Mouse (Mus musculus) stomach, embryonic 16.5 days (tissue): Measurements from ENCODE around the gene Lpp. TPM values are rescaled to one million over a fixed set of nuclear protein-coding genes. Genes with fewer than 3 reads are reported as not detected.
"Not testable (repeated sequence)": the region's sequence is repeated elsewhere in the genome, so short reads cannot be mapped to it uniquely, and the experiment has no call there.

Experiments
- ATAC-seq: fragments of 200-750 bp; cut with Nextera tagmentation; 2 replicates; pipeline ENCODE4 v1.8.0; 2017; ENCODE audit warnings: moderate number of reproducible peaks, moderate TSS enrichment; ENCODE audit not compliant: insufficient read depth, low FRiP score
- H3K27ac ChIP-seq: fragments of 300-500 bp; sonication (generic); 2 replicates; pipeline ENCODE4 v1.5.1; 2014; ENCODE audit warnings: low read length
- H3K27me3 ChIP-seq: fragments of 300-500 bp; sonication (generic); 2 replicates; pipeline ENCODE4 v1.6.1; 2014; ENCODE audit warnings: low read length, control low read depth, mixed read lengths; ENCODE audit not compliant: control insufficient read depth, insufficient read depth
- H3K36me3 ChIP-seq: fragments of 300-500 bp; sonication (generic); 2 replicates; pipeline ENCODE4 v1.6.1; 2014; ENCODE audit warnings: low read length; ENCODE audit not compliant: control insufficient read depth, insufficient read depth
- H3K4me1 ChIP-seq: fragments of 300-500 bp; sonication (generic); 2 replicates; pipeline ENCODE4 v1.6.1; 2014; ENCODE audit warnings: low read length, control low read depth, mixed read lengths; ENCODE audit not compliant: control insufficient read depth, insufficient read depth
- H3K4me2 ChIP-seq: fragments of 300-500 bp; sonication (generic); 2 replicates; pipeline ENCODE4 v1.6.1; 2014; ENCODE audit warnings: low read depth, low read length, mixed read lengths
- H3K4me3 ChIP-seq: fragments of 300-500 bp; sonication (generic); replicated peaks from 2 replicates; pipeline ENCODE4 v1.5.1; 2014; ENCODE audit warnings: mild to moderate bottlenecking, low read length
- H3K9ac ChIP-seq: fragments of 300-500 bp; sonication (generic); 2 replicates; pipeline ENCODE4 v1.6.1; 2014; ENCODE audit warnings: low read length
- H3K9me3 ChIP-seq: fragments of 300-500 bp; sonication (generic); replicated peaks from 2 replicates; pipeline ENCODE4 v1.6.1; 2016; ENCODE audit warnings: low read length, control low read depth; ENCODE audit not compliant: control insufficient read depth
- WGBS: fragments of 180-500 bp; shearing (Covaris S2); extraction: QIAGEN DNeasy Blood & Tissue Kit; methylation state at CpG from one replicate; pipeline ENCODE4 v1.1.7; 2014; 5-methylcytosine and 5-hydroxymethylcytosine counted together
- polyA plus RNA-seq: library from polyadenylated mRNA; unstranded; fragments of >200 nt; fragmentation: Nextera tagmentation; extraction: Ambion mirVana; gene quantifications from 2 replicates; pipeline ENCODE4 v1.2.1, GENCODE M21; 2015

Gene Lpp
- polyA plus RNA-seq, 1 experiment from 2014 or later, result 79.4 TPM

- Histone ChIP-seq H3K36me3 (no peaks in the 10 kb centered on the region), H3K9ac (no peak overlapping the region), H3K4me3 (no peak overlapping the region), H3K4me1 (peaks cover 3% of the 10 kb centered on the region; the same call in 1 of the 2 replicates), H3K27me3 (no peaks in the 10 kb centered on the region), H3K27ac (peak overlapping the region; percentile 50; the same call in 1 of the 2 replicates), H3K9me3 (no peaks in the 10 kb centered on the region), H3K4me2 (no peak overlapping the region)
- 82% methylated on average over 10 of the region's 10 CpGs for WGBS
- no peak for ATAC-seq
Measured at GRCm38 (mm10) chr16:24991059-24991541, 597.8 kb downstream of the Lpp start.

GRCm38 (mm10) chr16:24991995-24992394, 598.7 kb downstream of the Lpp start:
- Histone ChIP-seq H3K9ac (no peak overlapping the region), H3K4me2 (no peak overlapping the region), H3K27ac (peak overlapping the region; percentile 50), H3K4me3 (no peak overlapping the region), H3K4me1 (peaks cover 3% of the 10 kb centered on the region; the same call in 1 of the 2 replicates), H3K9me3 (no peaks in the 10 kb centered on the region), H3K27me3 (no peaks in the 10 kb centered on the region), H3K36me3 (no peaks in the 10 kb centered on the region)
- WGBS, result 38% methylated on average over 3 of the region's 3 CpGs
- ATAC-seq, result peak; percentile 60; the same call in 1 of the 2 replicates

- Histone ChIP-seq H3K9ac (no peak overlapping the region), H3K4me1 (peaks cover 3% of the 10 kb centered on the region; the same call in 1 of the 2 replicates), H3K27ac (peak overlapping the region; percentile 80), H3K4me2 (no peak overlapping the region), H3K36me3 (no peaks in the 10 kb centered on the region), H3K9me3 (no peaks in the 10 kb centered on the region), H3K27me3 (no peaks in the 10 kb centered on the region), H3K4me3 (no peak overlapping the region)
- ATAC-seq, result peak; percentile 56; the same call in 1 of the 2 replicates
- 77% methylated on average over 11 of the region's 11 CpGs for WGBS
Measured at GRCm38 (mm10) chr16:24992494-24992893, 599.2 kb downstream of the Lpp start.

- H3K4me3 ChIP-seq, result no peak overlapping the region
- H3K9me3 ChIP-seq, result no peaks in the 10 kb centered on the region
- H3K27me3 ChIP-seq, result no peaks in the 10 kb centered on the region
- H3K4me2 ChIP-seq, result no peak overlapping the region
- no peaks in the 10 kb centered on the region for H3K4me1 ChIP-seq
- ATAC-seq, result no peak
- no peaks in the 10 kb centered on the region for H3K36me3 ChIP-seq
- no peak overlapping the region; the same call in 1 of the 2 replicates for H3K27ac ChIP-seq
- no peak overlapping the region for H3K9ac ChIP-seq
- WGBS, result 49% methylated on average over 5 of the region's 5 CpGs
Measured at GRCm38 (mm10) chr16:25010980-25011877, 617.9 kb downstream of the Lpp start.

GRCm38 (mm10) chr16:25012938-25013337, 619.6 kb downstream of the Lpp start:
- no peaks in the 10 kb centered on the region for H3K4me1 ChIP-seq
- no peak overlapping the region for H3K4me3 ChIP-seq
- 87% methylated on average over 3 of the region's 3 CpGs for WGBS
- H3K9me3 ChIP-seq, result no peaks in the 10 kb centered on the region
- H3K27ac ChIP-seq, result no peak overlapping the region
- no peak overlapping the region for H3K9ac ChIP-seq
- no peak overlapping the region for H3K4me2 ChIP-seq
- no peak for ATAC-seq
- H3K27me3 ChIP-seq, result no peaks in the 10 kb centered on the region
- H3K36me3 ChIP-seq, result no peaks in the 10 kb centered on the region

GRCm38 (mm10) chr16:25016261-25016836, 623.0 kb downstream of the Lpp start:
- 75% methylated on average over 4 of the region's 4 CpGs for WGBS
- no peak for ATAC-seq
- Histone ChIP-seq H3K36me3 (no peaks in the 10 kb centered on the region), H3K27me3 (no peaks in the 10 kb centered on the region; the same call in 1 of the 2 replicates), H3K9me3 (no peaks in the 10 kb centered on the region), H3K4me2 (no peak overlapping the region), H3K4me1 (no peaks in the 10 kb centered on the region), H3K4me3 (no peak overlapping the region), H3K9ac (no peak overlapping the region), H3K27ac (no peak overlapping the region)

GRCm38 (mm10) chr16:25017046-25017445, 623.7 kb downstream of the Lpp start:
- Histone ChIP-seq H3K36me3 (no peaks in the 10 kb centered on the region), H3K9ac (no peak overlapping the region), H3K4me2 (no peak overlapping the region), H3K27me3 (no peaks in the 10 kb centered on the region; the same call in 1 of the 2 replicates), H3K4me1 (no peaks in the 10 kb centered on the region), H3K27ac (no peak overlapping the region), H3K4me3 (no peak overlapping the region), H3K9me3 (no peaks in the 10 kb centered on the region)
- ATAC-seq, result no peak

GRCm38 (mm10) chr16:25021743-25022359, 628.5 kb downstream of the Lpp start:
- H3K4me1 ChIP-seq, H3K9ac ChIP-seq, H3K27me3 ChIP-seq, H3K9me3 ChIP-seq, H3K36me3 ChIP-seq, H3K4me3 ChIP-seq, ATAC-seq, H3K27ac ChIP-seq, H3K4me2 ChIP-seq: not testable (repeated sequence)
- WGBS, result 68% methylated on average over 2 of the region's 2 CpGs

GRCm38 (mm10) chr16:25024591-25024990, 631.3 kb downstream of the Lpp start:
- no peak overlapping the region for H3K4me2 ChIP-seq
- no peak overlapping the region for H3K4me3 ChIP-seq
- no peaks in the 10 kb centered on the region for H3K36me3 ChIP-seq
- H3K27me3 ChIP-seq, result no peaks in the 10 kb centered on the region
- no peak for ATAC-seq
- no peaks in the 10 kb centered on the region for H3K4me1 ChIP-seq
- H3K9me3 ChIP-seq, result no peaks in the 10 kb centered on the region
- no peak overlapping the region for H3K27ac ChIP-seq
- H3K9ac ChIP-seq, result no peak overlapping the region
- 83% methylated on average over 3 of the region's 3 CpGs for WGBS
